Mouse (Mus musculus): ENCODE measurements at regions not wholly inside any gene's neighbourhood (a gene's known extent, or its start where the extent isn't known, plus 50 kb on each side); places are given as distances from the start of the nearest gene placed in this dataset.
A peak's percentile ranks its signal among the peaks of the same experiment; 100 is the strongest.

- DNase-seq (ENCODE audit: low spot score in 2 of 2) = no peak
Observed at GRCm38 (mm10) chr2:159019921-159020534, 225.4 kb downstream of the Dhx35 start.

- DNase-seq (ENCODE audit: low spot score in 2 of 2) = no peak
Observed at GRCm38 (mm10) chr2:159032147-159032546, 237.5 kb downstream of the Dhx35 start.

DNA sequence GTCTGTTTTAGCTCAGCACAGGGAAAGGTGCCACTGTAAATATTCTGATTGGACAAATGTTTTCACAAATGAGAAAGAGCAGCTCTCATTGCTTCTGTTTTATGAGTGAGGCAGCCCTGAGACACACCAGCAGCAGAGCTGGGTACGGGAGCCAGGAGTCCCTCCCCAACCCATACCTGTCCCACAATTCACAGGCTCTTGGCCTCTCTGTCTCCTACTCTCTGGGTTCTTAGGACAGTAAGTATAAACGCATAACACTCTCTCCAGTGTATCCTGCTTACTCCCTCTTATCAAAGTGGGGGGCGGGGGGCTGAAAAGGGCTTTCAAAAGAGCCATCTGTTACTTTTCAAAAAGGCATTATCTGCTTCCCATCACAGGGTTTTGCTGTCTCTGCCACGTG is 245.3 kb downstream of the Dhx35 start:
- DNase-seq (ENCODE audit: low spot score in 2 of 2) = no peak

GRCm38 (mm10) chr2:159053534-159053933 is 258.9 kb downstream of the Dhx35 start:
- DNase-seq (ENCODE audit: low spot score in 2 of 2) = peak in 1 of 2 experiments; percentile 17

GRCm38 (mm10) chr2:159053936-159054335 is 259.3 kb downstream of the Dhx35 start:
- DNase-seq (ENCODE audit: low spot score in 2 of 2) = peak; percentile 6 to 44

DNA sequence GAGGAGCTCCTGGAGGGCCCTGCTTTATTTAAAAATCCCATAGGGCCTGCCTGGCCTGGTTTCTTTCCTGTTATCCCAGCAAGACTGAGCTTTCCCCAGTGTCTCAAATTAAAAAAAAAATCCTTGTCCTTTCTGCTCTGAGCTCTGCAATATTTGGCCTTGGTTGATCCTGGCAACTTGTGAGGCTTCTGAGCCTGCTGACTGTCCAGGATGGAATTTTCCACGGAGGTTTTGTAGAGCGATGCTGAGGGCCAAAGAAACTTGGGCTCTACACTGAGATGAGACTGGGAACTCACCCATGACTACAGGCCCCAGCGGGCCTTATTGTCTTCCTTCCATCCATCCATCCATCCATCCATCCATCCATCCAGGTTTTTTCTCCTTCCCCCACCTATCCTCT is 259.8 kb downstream of the Dhx35 start:
- DNase-seq (ENCODE audit: low spot score in 2 of 2) = no peak

DNA sequence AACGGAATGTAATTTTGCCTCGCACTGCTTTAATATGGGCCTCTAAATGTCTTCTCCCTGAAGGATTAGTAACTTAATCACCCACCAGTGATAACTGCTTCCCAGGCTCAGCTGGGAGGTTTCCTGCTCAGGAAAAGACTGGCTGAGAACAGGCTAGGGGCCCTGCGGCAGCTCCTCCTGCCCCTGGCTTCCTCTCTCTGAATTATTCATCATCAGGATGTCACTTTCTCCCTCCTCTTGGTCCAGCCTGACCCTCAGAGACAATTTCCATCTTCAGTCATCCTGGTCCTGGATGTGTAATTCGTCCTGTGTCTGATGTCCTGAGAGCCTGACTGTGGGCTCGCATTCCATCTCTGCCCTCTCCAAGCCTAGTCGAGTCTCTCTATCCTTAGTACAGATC is 261.2 kb downstream of the Dhx35 start:
- DNase-seq (ENCODE audit: low spot score in 2 of 2) = no peak

- DNase-seq (ENCODE audit: low spot score in 2 of 2) = no peak
Observed at GRCm38 (mm10) chr2:159056960-159057359, 262.4 kb downstream of the Dhx35 start.

GRCm38 (mm10) chr2:159057506-159057905 is 262.9 kb downstream of the Dhx35 start:
- no peak for DNase-seq (ENCODE audit: low spot score in 2 of 2)

DNA sequence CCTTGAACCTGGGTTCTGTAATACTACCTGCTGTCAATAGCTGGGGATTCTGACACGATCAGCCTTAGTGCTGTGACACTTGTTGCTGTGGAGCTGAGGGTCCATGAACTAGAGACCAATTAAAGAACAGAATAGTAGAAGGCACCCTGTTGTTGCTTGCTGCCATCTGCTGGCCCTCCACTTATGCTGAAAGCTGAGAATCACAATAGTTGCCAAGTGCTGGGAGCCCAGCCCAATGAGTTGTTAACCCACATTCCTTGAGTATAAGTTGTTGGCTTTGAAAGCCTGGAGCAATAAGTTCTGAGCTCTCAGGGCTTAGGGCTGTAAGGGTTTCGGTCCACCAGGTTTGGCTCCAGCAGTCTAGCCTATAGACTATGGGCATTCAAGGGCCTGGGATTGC is 267.7 kb downstream of the Dhx35 start:
- no peak for DNase-seq (ENCODE audit: low spot score in 2 of 2)

GRCm38 (mm10) chr2:159062666-159063065 is 268.1 kb downstream of the Dhx35 start:
- no peak for DNase-seq (ENCODE audit: low spot score in 2 of 2)

DNA sequence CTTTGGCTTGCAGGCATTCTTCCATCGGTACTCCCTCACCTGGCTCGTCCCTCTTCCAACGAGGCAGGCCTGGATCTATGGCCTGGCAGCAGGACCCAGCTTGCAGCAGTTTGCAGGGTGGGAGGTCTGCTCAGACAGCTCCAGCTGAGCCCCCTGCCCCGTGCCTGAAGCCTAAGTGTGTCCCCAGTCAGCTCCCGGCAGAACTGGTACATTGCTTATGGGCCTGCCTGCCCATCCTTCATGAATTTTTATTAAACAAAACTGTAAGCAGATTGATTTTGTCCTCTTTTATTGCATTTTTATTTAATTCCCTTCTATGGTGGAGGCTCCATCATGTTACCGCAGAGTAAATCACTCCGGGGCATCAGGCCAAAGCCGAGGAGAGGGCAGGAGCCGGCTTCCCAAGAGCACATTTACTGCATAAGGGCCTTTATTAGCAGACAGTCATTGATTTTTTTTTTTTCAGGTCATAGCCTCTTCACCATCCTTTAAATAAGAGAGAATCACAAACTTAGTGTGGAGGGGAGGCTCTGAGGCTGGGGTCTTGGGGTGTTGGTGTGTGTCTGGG is 269.9 kb downstream of the Dhx35 start:
- DNase-seq (ENCODE audit: low spot score in 2 of 2) = no peak

DNA sequence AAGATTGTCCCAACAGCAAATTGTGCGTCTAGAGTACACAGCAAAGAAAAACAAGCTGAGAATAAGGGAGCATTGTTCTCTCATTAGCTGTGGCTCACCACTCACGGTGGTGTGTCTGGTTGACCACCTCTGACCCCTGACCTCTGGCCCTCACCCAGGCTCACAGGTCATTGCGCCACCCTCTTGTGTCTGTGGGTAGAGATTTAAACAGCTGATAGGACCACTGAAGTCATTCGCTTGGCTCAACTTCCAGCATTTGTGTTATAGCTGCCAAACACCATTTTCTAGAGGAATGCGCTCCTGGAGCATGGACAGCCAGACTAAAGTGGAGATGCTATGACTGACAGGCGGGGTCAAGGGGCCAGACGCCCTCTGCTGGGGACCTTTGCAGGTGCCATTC is 272.9 kb downstream of the Dhx35 start:
- DNase-seq (ENCODE audit: low spot score in 2 of 2) = no peak

- no peak for DNase-seq (ENCODE audit: low spot score in 2 of 2)
Observed at GRCm38 (mm10) chr2:159068303-159069020, 273.9 kb downstream of the Dhx35 start.

DNA sequence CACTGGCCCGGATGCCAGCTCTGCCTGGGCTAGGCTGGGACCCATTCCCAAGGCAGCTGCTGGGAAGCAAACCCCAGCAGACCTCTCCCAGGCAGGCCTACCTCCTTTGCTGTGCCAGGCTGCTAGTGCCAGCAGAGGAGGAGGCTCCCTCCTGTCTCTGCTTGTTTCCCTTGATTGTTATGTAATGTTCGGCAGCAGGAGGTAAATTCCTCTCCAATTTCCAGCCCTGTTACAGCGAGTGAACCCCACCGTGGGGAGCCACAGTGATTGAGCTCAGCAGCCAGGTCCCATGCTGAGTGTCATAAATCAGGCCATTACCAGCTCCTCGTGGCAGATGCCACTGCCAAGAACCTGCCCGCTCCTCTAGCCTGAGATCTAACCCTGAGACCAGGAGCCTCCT is 274.6 kb downstream of the Dhx35 start:
- DNase-seq (ENCODE audit: low spot score in 2 of 2) = no peak

- DNase-seq (ENCODE audit: low spot score in 2 of 2) = no peak
Observed at GRCm38 (mm10) chr2:159072997-159073690, 278.5 kb downstream of the Dhx35 start.

DNA sequence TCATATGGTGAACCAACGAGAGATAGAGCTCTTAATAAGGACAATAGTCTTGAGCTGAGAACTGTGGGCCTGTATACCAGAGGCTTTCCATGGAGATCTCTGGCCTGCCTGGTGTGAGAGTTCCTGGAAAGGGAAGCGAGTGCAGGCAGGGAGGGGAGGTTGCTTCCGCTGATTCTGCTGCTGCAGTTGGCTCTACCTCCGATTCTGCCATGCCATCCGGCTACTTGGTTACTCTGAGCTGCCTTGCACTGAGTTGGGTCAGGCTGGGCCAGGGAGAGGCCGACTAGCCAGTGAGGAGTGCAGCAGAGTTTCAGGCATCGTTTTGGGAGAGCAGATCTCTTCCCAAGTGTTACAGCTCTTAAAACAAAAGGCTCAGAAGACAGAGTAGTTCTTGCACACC is 285.2 kb downstream of the Dhx35 start:
- DNase-seq (ENCODE audit: low spot score in 2 of 2) = no peak

GRCm38 (mm10) chr2:159080784-159081544 is 286.4 kb downstream of the Dhx35 start:
- DNase-seq (ENCODE audit: low spot score in 2 of 2) = no peak

- no peak for DNase-seq (ENCODE audit: low spot score in 2 of 2)
Observed at GRCm38 (mm10) chr2:159086836-159087235, 292.2 kb downstream of the Dhx35 start.

DNA sequence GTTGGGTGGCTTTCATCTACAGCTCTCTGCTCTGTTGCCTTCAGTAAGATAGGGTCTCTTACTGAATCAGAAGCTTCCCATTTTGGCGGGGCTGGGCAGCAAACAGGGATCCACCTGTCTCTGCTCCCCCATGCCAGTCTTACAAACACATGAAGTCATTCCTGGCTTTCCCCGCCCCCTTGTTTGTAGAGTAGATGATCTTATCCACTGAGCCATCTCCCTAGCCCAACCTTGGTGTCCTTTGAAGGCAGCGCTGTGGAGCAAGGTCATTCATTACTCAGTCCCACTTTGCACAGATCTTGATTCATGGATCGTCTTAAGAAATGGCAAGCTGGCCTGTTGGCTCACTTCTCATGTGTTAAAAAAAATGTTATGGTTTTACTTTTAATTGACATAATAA is 293.6 kb downstream of the Dhx35 start:
- no peak for DNase-seq (ENCODE audit: low spot score in 2 of 2)

GRCm38 (mm10) chr2:159096667-159097066 is 302.1 kb downstream of the Dhx35 start:
- no peak for DNase-seq (ENCODE audit: low spot score in 2 of 2)

GRCm38 (mm10) chr2:159134042-159134441 is 339.4 kb downstream of the Dhx35 start:
- no peak for DNase-seq (ENCODE audit: low spot score in 2 of 2)
